ENCODE assay signal across 32 mouse cellular contexts in genomic region chr14:61808193-61808592, GRCm38 (mm10).
DNase-seq lines count a peak whose midpoint lies in the region; ATAC-seq lines count a peak whose summit lies in the region.
"Had no signal": no experiment of that assay in that cellular context is flagged by ENCODE, and none has a peak within 500 bp of the region (broad histone marks: within the 10 kb centered on the region; RNA-seq: fewer than 3 reads in every experiment).

No protein-coding gene starts in this region.

- H3K27ac ChIP-seq in embryonic facial prominence, embryonic 14.5 days (replicated peaks; ENCODE audit: low read depth, low read length) = no peak overlapping the region
- H3K27ac ChIP-seq: embryonic facial prominence, embryonic 12.5 days; forebrain, embryonic 12.5 days; forebrain, embryonic 15.5 days; hindbrain, embryonic 10.5 days; hindbrain, embryonic 13.5 days had no signal

- no peak overlapping the region for H3K4me3 ChIP-seq in embryonic facial prominence, embryonic 14.5 days (ENCODE audit: low read depth, low read length)
- H3K4me3 ChIP-seq: embryonic facial prominence, embryonic 12.5 days; erythroblast, embryonic 14.5 days; forebrain, embryonic 12.5 days; forebrain, embryonic 15.5 days; hindbrain, embryonic 10.5 days; hindbrain, embryonic 13.5 days had no signal

- H3K4me2 ChIP-seq in embryonic facial prominence, embryonic 14.5 days (ENCODE audit: low read depth, low read length) = peak overlapping the region; percentile 8; the same call in 1 of the 2 replicates
- H3K4me2 ChIP-seq: embryonic facial prominence, embryonic 12.5 days; forebrain, embryonic 12.5 days; forebrain, embryonic 15.5 days; heart, embryonic 11.5 days; hindbrain, embryonic 13.5 days had no signal

- peak; percentile 92 for ATAC-seq in frontal cortex, adult (ENCODE audit: low TSS enrichment)
- no peak for ATAC-seq in embryonic facial prominence, embryonic 14.5 days (ENCODE audit: low read depth)
- ATAC-seq: forebrain, embryonic 15.5 days; hindbrain, embryonic 16.5 days; inflammation-experienced regulatory T-cells, adult 6 months; intestine, embryonic 16.5 days; Patski had no signal

- H3K9ac ChIP-seq in embryonic facial prominence, embryonic 14.5 days (ENCODE audit: low read depth, low read length) = no peak overlapping the region
- H3K9ac ChIP-seq: embryonic facial prominence, embryonic 12.5 days; forebrain, embryonic 12.5 days; forebrain, embryonic 15.5 days; hindbrain, embryonic 13.5 days had no signal

- no peaks in the 10 kb centered on the region for H3K9me3 ChIP-seq in embryonic facial prominence, embryonic 14.5 days (ENCODE audit: control insufficient read depth, low read length)
- H3K9me3 ChIP-seq: embryonic facial prominence, embryonic 12.5 days; forebrain, embryonic 12.5 days; forebrain, embryonic 15.5 days; G1E; hindbrain, embryonic 10.5 days; hindbrain, embryonic 13.5 days had no signal

- H3K36me3 ChIP-seq in embryonic facial prominence, embryonic 14.5 days (ENCODE audit: control insufficient read depth, insufficient read depth, low read length) = no peaks in the 10 kb centered on the region
- H3K36me3 ChIP-seq: embryonic facial prominence, embryonic 12.5 days; forebrain, embryonic 12.5 days; forebrain, embryonic 15.5 days; G1E; hindbrain, embryonic 10.5 days; hindbrain, embryonic 13.5 days had no signal

- no peaks in the 10 kb centered on the region for H3K27me3 ChIP-seq in embryonic facial prominence, embryonic 14.5 days (replicated peaks; ENCODE audit: control insufficient read depth, insufficient read depth, low read length)
- H3K27me3 ChIP-seq: CH12.LX; embryonic facial prominence, embryonic 12.5 days; forebrain, embryonic 12.5 days; forebrain, embryonic 15.5 days; hindbrain, embryonic 13.5 days; Patski had no signal

- intact Hi-C loops in left cerebral cortex, postnatal 14 days (cut with DNase I) = no loop called here
- intact Hi-C loops in left cerebral cortex, postnatal 36 days (cut with DNase I) = no loop called here

- no peak for DNase-seq in frontal cortex, postnatal 14 days (ENCODE audit: low spot score in 2 of 2)
- DNase-seq in left cerebral cortex, postnatal 14 days (ENCODE audit: low spot score in 2 of 2) = peak; percentile 18 to 28
- no peak for DNase-seq in left cerebral cortex, postnatal 36 days (ENCODE audit: low spot score in 2 of 2)
- DNase-seq in right cerebral cortex, adult 18-20 months = peak; percentile 30
- DNase-seq in right cerebral cortex, postnatal 4 days = no peak
- DNase-seq in embryonic facial prominence, embryonic 14.5 days (ENCODE audit: low spot score) = no peak
- DNase-seq in cerebellum, adult 9-11 months = no peak
- DNase-seq: adrenal gland, postnatal 10 days; adrenal gland, postnatal 36 days; B cell, adult 2 months; cerebellum, adult 11 months; cerebellum, adult 2 months; cerebellum, postnatal 10 days; cerebellum, postnatal 36 days; embryo, embryonic 11 days; gastrocnemius, postnatal 10 days; gastrocnemius, postnatal 36 days; heart, postnatal 36 days had no signal

- peaks cover 23% of the 10 kb centered on the region for H3K4me1 ChIP-seq in embryonic facial prominence, embryonic 14.5 days (ENCODE audit: control insufficient read depth, insufficient read depth, low read length)
- H3K4me1 ChIP-seq: hindbrain, embryonic 10.5 days had no signal

- WGBS in embryonic facial prominence, embryonic 14.5 days = 48% methylated on average over 9 of the region's 9 CpGs

Comparison
In these comparisons a context has a peak if more than half of its experiments do, and no peak if none do; other contexts are left out.
1. DNase-seq: peak in left cerebral cortex, postnatal 14 days (2 of 2) and right cerebral cortex, adult 18-20 months (single experiment); none in frontal cortex, postnatal 14 days (0 of 2), left cerebral cortex, postnatal 36 days (0 of 2), right cerebral cortex, postnatal 4 days (single experiment), embryonic facial prominence, embryonic 14.5 days (single experiment) and cerebellum, adult 9-11 months (single experiment).